Mouse (Mus musculus): Measurements from ENCODE around the gene Magohb.

The Magohb gene

GRCm38 (mm10) chr6:131262009-131262408 lies 31.0 kb downstream of the Magohb start:
- no peak for DNase-seq (ENCODE audit: low spot score)

DNA sequence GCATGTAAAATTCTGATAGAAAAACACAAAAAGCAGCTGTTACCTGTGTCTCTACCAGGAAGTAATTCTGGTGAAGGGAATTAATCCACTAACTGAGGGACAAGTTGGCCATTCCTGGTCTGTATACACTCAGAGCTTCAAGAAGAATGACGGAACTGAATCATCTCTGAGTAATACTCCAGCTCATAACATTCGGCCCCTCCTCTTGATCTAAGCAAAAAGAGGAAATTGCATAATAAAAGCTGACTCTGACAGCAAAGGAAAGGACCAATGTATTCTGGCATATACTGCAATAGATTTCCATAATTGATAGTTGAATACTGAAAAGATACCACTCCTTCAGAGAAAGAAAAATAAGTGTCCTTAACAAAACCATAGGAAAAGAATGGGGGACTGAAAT lies 45.8 kb downstream of the Magohb start, which contains the start of gene Klra2:
Gene Klra2 (minus strand): TSS at position 157 of the 400 bp plus-strand sequence.
- no peak for DNase-seq (ENCODE audit: low spot score)

- no peak for DNase-seq (ENCODE audit: low spot score)
These were observed 48.0 kb downstream of the Magohb start for GRCm38 (mm10) chr6:131245081-131245480.
